Mouse (Mus musculus) lung, embryonic 15.5 days (tissue): ENCODE measurements around the gene Grk5. TPM values are rescaled to one million over a fixed set of nuclear protein-coding genes. Genes with fewer than 3 reads are reported as not detected.

ENCODE experiments used
- polyA plus RNA-seq: library from polyadenylated mRNA; unstranded; fragments of >200 nt; fragmentation: Nextera tagmentation; extraction: Ambion mirVana; gene quantifications from 2 replicates; pipeline ENCODE4 v1.2.1, GENCODE M21; 2015

The Grk5 gene
- polyA plus RNA-seq, 1 experiment from 2014 or later, result 4.2 TPM

Other genes starting within 250 kb of the Grk5 start
- gene Nanos1, start 133.8 kb upstream of the Grk5 start, polyA plus RNA-seq, result 1.4 and 1.6 TPM in 2 replicates
- 132 and 137 TPM in 2 replicates for gene Eif3a, start 99.1 kb upstream of the Grk5 start, polyA plus RNA-seq
- gene Fam45a, start 78.2 kb upstream of the Grk5 start, polyA plus RNA-seq, result 30.3 and 32.3 TPM in 2 replicates
- gene Sfxn4, start 28.3 kb upstream of the Grk5 start, polyA plus RNA-seq, result 6.4 and 7.1 TPM in 2 replicates
- gene Prdx3, start 15.2 kb upstream of the Grk5 start, polyA plus RNA-seq, result 114 and 116 TPM in 2 replicates